Mouse (Mus musculus) bone marrow, adult 2 months (tissue): ENCODE results near the gene Arhgef6.

Experiments used
- CTCF ChIP-seq: fragments of 200-500 bp; IDR thresholded peaks from 2 replicates; pipeline ENCODE4 v1.5.1; 2011; ENCODE audit warnings: low read length, control low read depth; ENCODE audit not compliant: control insufficient read depth, insufficient read depth
- POLR2A ChIP-seq: fragments of 200-500 bp; IDR thresholded peaks from 2 replicates; pipeline ENCODE4 v1.6.1; 2011; ENCODE audit warnings: low read depth, mild to moderate bottlenecking, control low read depth, low read length, borderline replicate concordance; ENCODE audit not compliant: control insufficient read depth

DNA sequence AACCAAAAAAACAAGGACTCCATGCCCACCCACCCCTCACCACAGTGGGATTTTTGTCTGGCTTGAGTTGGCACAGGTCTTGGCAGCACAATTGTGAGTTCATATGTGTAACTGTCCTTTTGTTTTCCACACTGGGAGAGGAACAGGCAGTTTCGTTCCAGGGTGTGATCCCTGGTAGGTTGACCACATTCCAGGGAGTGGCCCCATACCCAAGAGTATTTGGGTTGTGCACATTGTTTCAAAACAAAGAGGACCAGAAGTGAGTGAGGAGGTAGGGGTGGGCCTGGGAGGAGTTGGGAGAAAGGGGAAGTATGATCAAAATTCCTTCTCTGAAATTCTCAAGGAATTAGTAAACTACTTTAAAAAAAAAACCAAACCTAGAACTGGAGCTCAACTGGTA lies 20.8 kb upstream of the Arhgef6 start:
- TF ChIP-seq POLR2A: no peak
- no peak for TF ChIP-seq CTCF
